Mouse (Mus musculus) layer of hippocampus, postnatal 10 days (tissue): Measurements from ENCODE around the gene Olfr222. TPM values are rescaled to one million over a fixed set of nuclear protein-coding genes. Genes with fewer than 3 reads are reported as not detected.

ENCODE experiments used
- DNase-seq, 2 experiments: peaks; one replicate each; pipeline ENCODE4 v3.0.0; 2021; ENCODE audit warnings: low spot score in 2 of 2
- total RNA-seq, 2 experiments: library from RNA; stranded (reverse); gene quantifications; 2 replicates each; pipeline ENCODE4 v1.2.3; 2021

Gene Olfr222
- total RNA-seq, 2 experiments from 2014 or later, result not detected

GRCm38 (mm10) chr11:59541324-59541723 lies 34.7 kb downstream of the Olfr222 start, which contains the start of gene Nlrp3:
Nlrp3 (plus strand) TSS chr11:59541568.
- DNase-seq, result no peak

GRCm38 (mm10) chr11:59540123-59540522 lies 35.9 kb downstream of the Olfr222 start:
- no peak for DNase-seq

GRCm38 (mm10) chr11:59538387-59538786 lies 37.6 kb downstream of the Olfr222 start:
- DNase-seq, result peak; percentile 65 to 66

GRCm38 (mm10) chr11:59537218-59538130 lies 38.6 kb downstream of the Olfr222 start:
- DNase-seq, result no peak

GRCm38 (mm10) chr11:59531562-59531961 lies 44.5 kb downstream of the Olfr222 start:
- DNase-seq, result no peak

- peak in 1 of 2 experiments; percentile 33 for DNase-seq
Measured at GRCm38 (mm10) chr11:59530870-59531535, 45.0 kb downstream of the Olfr222 start.

GRCm38 (mm10) chr11:59530221-59530620 lies 45.8 kb downstream of the Olfr222 start:
- DNase-seq, result no peak

GRCm38 (mm10) chr11:59526472-59527080 lies 49.5 kb downstream of the Olfr222 start, which contains the start of gene Zkscan17:
Zkscan17 (minus strand) TSS chr11:59526751.
- DNase-seq, result peak; percentile 47 to 50

- peak; percentile 88 to 89 for DNase-seq
Measured at GRCm38 (mm10) chr11:59525237-59525636, 50.8 kb downstream of the Olfr222 start.

GRCm38 (mm10) chr11:59524150-59524549 lies 51.9 kb downstream of the Olfr222 start:
- DNase-seq, result no peak

Other genes with a start within 250 kb of the Olfr222 start
- not detected for gene Prss38, start 200.6 kb downstream of the Olfr222 start, total RNA-seq
- 10 to 100 TPM; 30.3 to 30.6 TPM for gene Jmjd4, start 126.2 kb downstream of the Olfr222 start, total RNA-seq
- 100 to 1,000 TPM; 307 to 329 TPM for gene Snap47, start 125.0 kb downstream of the Olfr222 start, total RNA-seq
- 1 to 10 TPM; 4.2 to 5.0 TPM for gene Zfp867, start 103.8 kb downstream of the Olfr222 start, total RNA-seq
- gene Zkscan17, start 49.5 kb downstream of the Olfr222 start, total RNA-seq, result 10 to 100 TPM; 13.1 to 15.1 TPM
- 1 to 10 TPM; 1.0 TPM for gene Nlrp3, start 34.7 kb downstream of the Olfr222 start, total RNA-seq
- gene Olfr223, start 17.1 kb upstream of the Olfr222 start, total RNA-seq, result not detected
- 100 to 1,000 TPM; 240 to 256 TPM for gene Mprip, start 85.1 kb upstream of the Olfr222 start, total RNA-seq
- under 1 TPM; 0.66 to 0.96 TPM for gene Pld6, start 211.4 kb upstream of the Olfr222 start, total RNA-seq
- gene Flcn, start 233.8 kb upstream of the Olfr222 start, total RNA-seq, result 10 to 100 TPM; 30.8 to 33.2 TPM